Mouse (Mus musculus): ENCODE measurements around the gene Lrrk1.
"Not testable (repeated sequence)": the region's sequence is repeated elsewhere in the genome, so short reads cannot be mapped to it uniquely, and the experiment has no call there.

Lrrk1 gene

GRCm38 (mm10) chr7:66195881-66196280 is 192.3 kb downstream of the Lrrk1 start:
- no peak for DNase-seq (ENCODE audit: low spot score in 2 of 2)

- DNase-seq (ENCODE audit: low spot score in 2 of 2), result no peak
These were observed 193.6 kb downstream of the Lrrk1 start for GRCm38 (mm10) chr7:66194511-66194910.

- DNase-seq (ENCODE audit: low spot score in 2 of 2), result not testable (repeated sequence)
These were observed 197.8 kb downstream of the Lrrk1 start for GRCm38 (mm10) chr7:66190385-66190784.

GRCm38 (mm10) chr7:66187581-66188231 is 200.4 kb downstream of the Lrrk1 start:
- no peak for DNase-seq (ENCODE audit: low spot score in 2 of 2)

DNA sequence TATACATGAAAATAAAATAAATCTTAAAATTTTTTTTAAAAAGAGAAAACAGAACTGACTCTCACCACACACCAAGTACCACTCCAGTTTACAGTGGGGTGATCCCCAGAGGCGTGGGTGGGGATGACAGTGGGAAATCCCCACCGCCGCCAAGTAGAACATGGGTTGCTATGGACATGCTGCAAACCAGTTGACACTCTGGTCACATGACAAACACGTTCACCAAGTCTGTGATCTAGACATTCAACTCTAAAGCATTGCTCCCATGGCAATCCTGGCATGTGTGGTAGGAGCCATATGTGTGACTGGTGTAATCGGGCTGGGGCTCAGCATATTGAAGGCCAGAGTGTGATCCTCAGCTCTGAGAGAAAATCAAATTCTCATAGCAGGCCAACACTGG is 202.8 kb downstream of the Lrrk1 start:
- DNase-seq (ENCODE audit: low spot score in 2 of 2), result no peak

DNA sequence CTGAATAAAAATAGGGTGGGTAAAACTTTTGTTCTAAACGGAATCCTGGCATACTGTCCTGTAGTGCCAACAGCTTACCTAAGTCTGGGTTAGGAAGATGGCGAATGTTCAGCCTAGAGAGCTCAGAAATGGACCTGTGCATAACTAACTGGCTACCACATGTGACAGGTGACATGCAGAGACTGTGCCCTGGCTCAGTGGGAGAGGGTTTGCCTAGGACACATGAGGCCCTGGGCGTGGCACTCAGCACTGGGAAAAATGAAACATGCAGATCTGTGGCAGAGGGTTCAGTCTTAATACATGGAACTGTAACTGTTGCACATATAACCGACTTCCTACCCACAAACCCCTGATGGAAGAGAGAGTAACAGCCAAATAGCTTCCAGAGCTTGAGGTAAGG is 204.1 kb downstream of the Lrrk1 start:
- no peak for DNase-seq (ENCODE audit: low spot score in 2 of 2)

DNA sequence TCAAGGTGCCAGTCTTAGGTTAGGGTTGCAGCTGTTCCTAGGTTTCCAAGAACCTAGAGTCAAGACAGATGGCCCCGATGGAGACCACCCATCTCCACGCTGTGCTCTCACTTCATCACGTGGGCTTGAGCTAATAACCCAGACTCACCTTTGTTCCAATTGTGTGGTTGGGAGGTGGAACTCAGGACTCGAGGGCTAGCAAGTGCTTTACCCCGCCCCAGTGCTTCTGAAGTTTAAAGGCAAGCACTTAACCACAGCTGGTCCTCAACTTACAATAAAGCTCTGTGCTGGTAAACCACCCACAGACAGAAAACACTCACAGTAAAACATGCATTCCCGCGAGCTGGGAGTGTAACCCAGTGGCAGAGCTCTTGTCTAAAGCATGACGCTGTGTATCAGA is 204.7 kb downstream of the Lrrk1 start:
- DNase-seq (ENCODE audit: low spot score in 2 of 2), result no peak

GRCm38 (mm10) chr7:66182075-66182715 is 206.0 kb downstream of the Lrrk1 start:
- DNase-seq (ENCODE audit: low spot score in 2 of 2), result no peak

DNA sequence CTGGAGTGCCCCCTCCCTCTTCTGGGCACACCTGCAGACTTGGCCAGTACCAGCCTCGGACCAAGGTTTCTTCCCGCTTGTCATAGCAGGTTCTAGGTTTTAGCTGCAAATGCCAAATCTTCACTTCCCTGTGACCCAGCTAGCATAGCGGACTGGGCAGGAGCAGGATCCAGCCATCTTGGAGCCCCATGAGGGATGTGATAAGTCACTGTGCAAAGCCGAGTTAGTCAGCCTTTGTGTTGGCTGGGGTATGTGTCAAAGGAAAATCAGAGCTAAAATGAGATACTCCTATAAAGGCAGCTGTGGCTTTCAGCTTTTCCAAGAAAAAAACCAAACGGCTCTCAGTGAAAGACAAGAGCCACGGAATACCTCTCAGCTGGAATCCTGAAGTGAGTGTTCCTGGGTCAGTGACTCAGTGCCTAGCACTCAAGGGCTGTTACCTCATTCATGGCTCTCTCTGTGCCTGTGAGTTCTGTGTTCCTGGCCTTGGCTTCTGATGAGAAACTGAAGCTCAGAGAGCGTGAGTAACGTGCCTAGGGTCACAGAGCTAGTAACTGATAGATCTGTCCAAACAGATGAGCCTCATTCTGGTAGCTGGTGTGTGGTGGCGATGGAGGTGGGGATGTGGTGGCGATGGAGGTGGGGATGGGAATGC is 207.3 kb downstream of the Lrrk1 start:
- DNase-seq (ENCODE audit: low spot score in 2 of 2), result no peak

GRCm38 (mm10) chr7:66180260-66180659 is 207.9 kb downstream of the Lrrk1 start:
- DNase-seq (ENCODE audit: low spot score in 2 of 2), result no peak

- no peak for DNase-seq (ENCODE audit: low spot score in 2 of 2)
These were observed 208.4 kb downstream of the Lrrk1 start for GRCm38 (mm10) chr7:66179711-66180110.

DNA sequence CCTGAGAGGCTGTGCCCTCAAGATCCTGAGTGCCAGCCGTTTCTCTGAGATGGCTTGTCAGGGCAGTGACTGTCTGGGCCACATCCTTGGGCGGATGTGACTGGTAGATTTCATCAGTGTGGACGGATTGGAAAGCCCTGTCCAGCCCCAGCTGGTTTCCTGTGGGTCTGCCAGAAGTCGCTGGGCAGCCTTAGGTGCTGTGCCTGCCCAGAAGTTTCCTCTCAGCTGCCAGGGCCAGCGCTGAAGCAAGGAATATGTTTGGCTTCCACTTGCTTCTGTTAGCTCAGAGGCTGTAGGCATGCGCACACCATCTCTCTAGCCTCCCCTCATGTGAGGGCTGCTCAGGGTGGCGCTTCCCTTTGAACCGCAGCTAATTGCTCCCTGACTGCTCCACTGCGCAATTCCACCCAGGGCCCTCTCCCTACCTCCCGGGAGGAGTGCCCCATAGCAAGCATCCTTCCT is 209.0 kb downstream of the Lrrk1 start:
- DNase-seq (ENCODE audit: low spot score in 2 of 2), result peak; percentile 24 to 28

GRCm38 (mm10) chr7:66178101-66178500 is 210.0 kb downstream of the Lrrk1 start:
- DNase-seq (ENCODE audit: low spot score in 2 of 2), result no peak

GRCm38 (mm10) chr7:66176929-66177328 is 211.2 kb downstream of the Lrrk1 start:
- DNase-seq (ENCODE audit: low spot score in 2 of 2), result no peak

Measured in right cerebral cortex, postnatal 36 days (tissue).